Mouse (Mus musculus) bone marrow, adult 2 months (tissue): ENCODE data around the gene Scgb1b3. TPM values are rescaled to one million over a fixed set of nuclear protein-coding genes. Genes with fewer than 3 reads are reported as not detected.

Experiments used
- H3K27ac ChIP-seq: fragments of 200-500 bp; 2 replicates; pipeline ENCODE4 v1.5.1; 2012; ENCODE audit warnings: low read depth, mild to moderate bottlenecking, control low read depth, inconsistent platforms, low read length; ENCODE audit not compliant: control insufficient read depth, poor library complexity, insufficient read depth
- H3K4me1 ChIP-seq: fragments of 200-500 bp; 2 replicates; pipeline ENCODE4 v1.6.1; 2011; ENCODE audit warnings: low read length; ENCODE audit not compliant: control insufficient read depth, insufficient read depth
- H3K4me3 ChIP-seq: fragments of 200-500 bp; replicated peaks from 2 replicates; pipeline ENCODE3; 2011; ENCODE audit warnings: mild to moderate bottlenecking, low read depth, low read length, control low read depth; ENCODE audit not compliant: control insufficient read depth
- CTCF ChIP-seq: fragments of 200-500 bp; IDR thresholded peaks from 2 replicates; pipeline ENCODE4 v1.5.1; 2011; ENCODE audit warnings: low read length, control low read depth; ENCODE audit not compliant: control insufficient read depth, insufficient read depth
- POLR2A ChIP-seq: fragments of 200-500 bp; IDR thresholded peaks from 2 replicates; pipeline ENCODE4 v1.6.1; 2011; ENCODE audit warnings: low read depth, mild to moderate bottlenecking, control low read depth, low read length, borderline replicate concordance; ENCODE audit not compliant: control insufficient read depth
- WGBS: fragments of 180-500 bp; shearing (Covaris S2); methylation state at CpG from one replicate; pipeline ENCODE4 v1.1.7; 2018; 5-methylcytosine and 5-hydroxymethylcytosine counted together
- polyA plus RNA-seq: library from polyadenylated mRNA; stranded (reverse); fragments of >200 nt; gene quantifications from 2 replicates; pipeline ENCODE4 v1.2.4, GENCODE M21; 2011; ENCODE audit warnings: low replicate concordance; ENCODE audit not compliant: missing spikeins, insufficient read depth, insufficient read length

Gene Scgb1b3
- not detected in 2 replicates for polyA plus RNA-seq

GRCm38 (mm10) chr7:31375292-31375691 is at the start of gene Scgb1b3:
Gene Scgb1b3, plus strand, starts transcription at chr7:31375592.
- Histone ChIP-seq H3K4me3 (no peak within 1 kb of the TSS), H3K27ac (no peak within 1 kb of the TSS), H3K4me1 (no peaks in the 10 kb centered on the region)
- WGBS, result 70% methylated on average over 3 of the region's 3 CpGs
- TF ChIP-seq CTCF (no peak), POLR2A (no peak)

DNA sequence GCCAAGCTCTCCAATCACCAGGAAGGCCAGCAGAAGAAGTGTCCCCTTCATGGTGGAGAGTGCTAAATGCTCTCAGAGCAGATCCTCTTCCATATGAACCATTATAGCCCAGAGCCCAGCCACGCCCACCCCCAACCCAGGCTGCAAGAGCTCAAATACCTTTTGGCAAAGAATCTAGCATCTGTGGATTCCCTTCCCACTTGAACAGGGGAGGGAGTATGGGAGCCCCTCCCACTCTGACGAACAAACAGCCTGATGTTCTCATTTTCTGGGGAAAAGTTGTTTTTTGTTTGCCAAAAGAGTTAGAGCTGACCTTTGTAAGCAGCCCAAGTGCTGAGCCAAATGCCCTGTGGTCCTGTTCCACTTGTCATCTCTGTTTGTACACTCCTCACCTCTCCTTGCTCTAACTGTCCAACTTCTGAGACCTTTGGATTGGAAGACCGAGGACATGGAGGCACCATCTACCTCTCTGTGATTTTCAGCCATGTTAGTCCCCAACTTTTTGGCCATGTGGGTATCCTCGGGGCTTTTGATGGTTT is 13.3 kb upstream of the Scgb1b3 start, which contains the start of gene Scgb2b3:
TSS of gene Scgb2b3 (minus strand) at position 51 of the 539 bp plus-strand sequence.
- 59% methylated on average over 4 of the region's 4 CpGs for WGBS
- no peak for TF ChIP-seq POLR2A
- no peak for TF ChIP-seq CTCF
- Histone ChIP-seq H3K27ac (no peak within 1 kb of the TSS), H3K4me3 (no peak within 1 kb of the TSS), H3K4me1 (no peaks in the 10 kb centered on the region)

Other genes with a start within 250 kb of the Scgb1b3 start
- gene Scn1b, start 248.6 kb upstream of the Scgb1b3 start, polyA plus RNA-seq, result 4.3 and 6.2 TPM in 2 replicates
- 73.7 and 144 TPM in 2 replicates for gene Gramd1a, start 219.7 kb upstream of the Scgb1b3 start, polyA plus RNA-seq
- not detected in 2 replicates for gene Scgb2b2, start 85.1 kb upstream of the Scgb1b3 start, polyA plus RNA-seq
- gene Scgb1b2, start 83.8 kb upstream of the Scgb1b3 start, polyA plus RNA-seq, result not detected in 2 replicates
- gene Scgb2b3, start 13.5 kb upstream of the Scgb1b3 start, polyA plus RNA-seq, result not detected in 2 replicates